Mouse (Mus musculus): ENCODE measurements around the gene Nkx6-2. TPM values are rescaled to one million over a fixed set of nuclear protein-coding genes. Genes with fewer than 3 reads are reported as not detected.

Gene Nkx6-2
- total and polyA plus RNA-seq, 3 experiments: 0.12 TPM; not detected in 2

GRCm38 (mm10) chr7:139556331-139556730 is 26.3 kb downstream of the Nkx6-2 start:
- no peaks in the 10 kb centered on the region for H3K27me3 ChIP-seq (ENCODE audit: control insufficient read depth in 1 of 2, insufficient read depth in 2 of 2, low read length in 2 of 2)
- H3K79me2 ChIP-seq (ENCODE audit: control insufficient read depth, insufficient read depth, low read length, poor library complexity): no peaks in the 10 kb centered on the region
- peaks cover 0 to 2% of the 10 kb centered on the region in 2 experiments; a peak in 1 of 4 replicates for H3K36me3 ChIP-seq (ENCODE audit: control insufficient read depth in 1 of 2, insufficient read depth in 2 of 2, low read length in 2 of 2)
- H3K9ac ChIP-seq (ENCODE audit: control insufficient read depth, low read depth, low read length, poor library complexity, severe bottlenecking): no peak overlapping the region
- no peak overlapping the region for H3K4me3 ChIP-seq (ENCODE audit: control insufficient read depth in 1 of 2, insufficient read depth in 1 of 2, low read depth in 2 of 2, low read length in 2 of 2)
- no peak overlapping the region for H3K27ac ChIP-seq (ENCODE audit: control insufficient read depth, low read depth, low read length)
- no peak for DNase-seq (ENCODE audit: low read depth, low spot score)
- no peaks in the 10 kb centered on the region for H3K9me3 ChIP-seq (replicated peaks; ENCODE audit: insufficient read depth, low read length)
- TF ChIP-seq TAL1 (IDR thresholded peaks at IDR 0.05; ENCODE audit: low read length) (no peak), CHD2 (IDR thresholded peaks at IDR 0.05; ENCODE audit: low read length) (no peak), HCFC1 (IDR thresholded peaks at IDR 0.05; ENCODE audit: low read depth, low read length) (no peak), RAD21 (IDR thresholded peaks at IDR 0.05; ENCODE audit: low read depth, low read length) (no peak), SIN3A (IDR thresholded peaks at IDR 0.05; ENCODE audit: low read length) (no peak), NRF1 (IDR thresholded peaks at IDR 0.05; ENCODE audit: insufficient read depth, low read depth, low read length, poor library complexity, severe bottlenecking) (no peak), CTCF (IDR thresholded peaks at IDR 0.05 in 2 of 3, conservative IDR thresholded peaks at IDR 0.05 in 1 of 3; ENCODE audit: control insufficient read depth in 1 of 3, insufficient read depth in 1 of 3, low read depth in 2 of 3, low read length in 3 of 3, poor library complexity in 1 of 3, severe bottlenecking in 1 of 3) (no peak), MXI1 (IDR thresholded peaks at IDR 0.05; ENCODE audit: low read depth, low read length) (no peak), ELF1 (IDR thresholded peaks at IDR 0.05; ENCODE audit: low read depth, low read length) (no peak), ZMIZ1 (IDR thresholded peaks at IDR 0.05; ENCODE audit: low read depth, low read length) (no peak), EP300 (IDR thresholded peaks at IDR 0.05; ENCODE audit: low read depth in 1 of 2, low read length in 2 of 2) (no peak), POLR2AphosphoS5 (IDR thresholded peaks at IDR 0.05; ENCODE audit: borderline replicate concordance, low read depth, low read length) (no peak), POLR2AphosphoS2 (IDR thresholded peaks at IDR 0.05; ENCODE audit: low read length) (no peak), MAX (IDR thresholded peaks at IDR 0.05; ENCODE audit: low read length) (no peak), GATA1 (IDR thresholded peaks at IDR 0.05; ENCODE audit: low read depth, low read length) (no peak), SMC3 (IDR thresholded peaks at IDR 0.05; ENCODE audit: low read depth, low read length) (no peak)
- no peaks in the 10 kb centered on the region for H3K4me1 ChIP-seq (ENCODE audit: control insufficient read depth in 1 of 2, insufficient read depth in 2 of 2, low read length in 2 of 2)

GRCm38 (mm10) chr7:139551519-139551918 is 31.1 kb downstream of the Nkx6-2 start:
- Histone ChIP-seq H3K27ac (ENCODE audit: control insufficient read depth, low read depth, low read length) (no peak overlapping the region), H3K9ac (ENCODE audit: control insufficient read depth, low read depth, low read length, poor library complexity, severe bottlenecking) (no peak overlapping the region), H3K79me2 (ENCODE audit: control insufficient read depth, insufficient read depth, low read length, poor library complexity) (no peaks in the 10 kb centered on the region), H3K4me1 (ENCODE audit: control insufficient read depth in 1 of 2, insufficient read depth in 2 of 2, low read length in 2 of 2) (no peaks in the 10 kb centered on the region), H3K9me3 (replicated peaks; ENCODE audit: insufficient read depth, low read length) (no peaks in the 10 kb centered on the region), H3K27me3 (ENCODE audit: control insufficient read depth in 1 of 2, insufficient read depth in 2 of 2, low read length in 2 of 2) (no peaks in the 10 kb centered on the region), H3K4me3 (ENCODE audit: control insufficient read depth in 1 of 2, insufficient read depth in 1 of 2, low read depth in 2 of 2, low read length in 2 of 2) (no peak overlapping the region), H3K36me3 (ENCODE audit: control insufficient read depth in 1 of 2, insufficient read depth in 2 of 2, low read length in 2 of 2) (no peaks in the 10 kb centered on the region)
- DNase-seq (ENCODE audit: low read depth, low spot score): no peak
- TF ChIP-seq POLR2AphosphoS2 (IDR thresholded peaks at IDR 0.05; ENCODE audit: low read length) (no peak), E2F4 (IDR thresholded peaks at IDR 0.05; ENCODE audit: borderline replicate concordance, low read depth, low read length) (no peak), MAZ (IDR thresholded peaks at IDR 0.05; ENCODE audit: low read depth, low read length) (no peak), POLR2AphosphoS5 (IDR thresholded peaks at IDR 0.05; ENCODE audit: borderline replicate concordance, low read depth, low read length) (no peak), USF2 (IDR thresholded peaks at IDR 0.05; ENCODE audit: borderline replicate concordance in 1 of 2, insufficient read depth in 1 of 2, low read depth in 1 of 2, low read length in 2 of 2) (no peak), HCFC1 (IDR thresholded peaks at IDR 0.05; ENCODE audit: low read depth, low read length) (no peak), ELF1 (IDR thresholded peaks at IDR 0.05; ENCODE audit: low read depth, low read length) (no peak), RAD21 (IDR thresholded peaks at IDR 0.05; ENCODE audit: low read depth, low read length) (no peak), GABPA (IDR thresholded peaks at IDR 0.05; ENCODE audit: low read depth, low read length) (no peak), GATA1 (IDR thresholded peaks at IDR 0.05; ENCODE audit: low read depth, low read length) (no peak), ZNF384 (IDR thresholded peaks at IDR 0.05; ENCODE audit: low read depth, low read length) (no peak), UBTF (IDR thresholded peaks at IDR 0.05; ENCODE audit: borderline replicate concordance, insufficient read depth, low read depth, low read length) (no peak), BHLHE40 (IDR thresholded peaks at IDR 0.05; ENCODE audit: borderline replicate concordance, low read depth, low read length) (no peak)

Data from MEL (cell line).